ENCODE assay signal across 9 mouse cellular contexts in the genomic region with DNA sequence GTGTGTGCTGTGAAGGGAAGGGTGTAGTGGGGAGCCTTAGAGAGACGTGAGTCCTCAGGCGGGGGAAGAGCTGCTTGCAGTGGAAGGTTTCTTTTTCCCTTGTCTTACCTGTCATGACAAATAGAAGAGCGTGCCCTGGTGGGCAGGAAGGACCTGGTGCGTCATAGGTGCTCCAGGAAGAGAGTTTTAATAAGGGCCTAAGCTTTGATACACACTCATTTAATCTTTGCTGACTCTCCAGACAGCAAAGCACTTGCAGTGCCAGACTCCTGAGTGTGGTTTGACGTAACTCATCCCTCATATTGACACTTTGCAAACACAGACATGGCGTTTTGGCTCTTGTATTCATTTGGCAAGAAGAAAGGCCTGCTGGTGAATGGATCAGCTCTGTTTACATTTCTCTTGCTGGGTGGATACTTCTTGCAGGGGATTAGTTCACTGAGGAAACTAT. TPM values are rescaled to one million over a fixed set of nuclear protein-coding genes. Genes with fewer than 3 reads are reported as not detected.
DNase-seq lines count a peak whose midpoint lies in the region; ATAC-seq lines count a peak whose summit lies in the region.
"Had no signal": no experiment of that assay in that cellular context is flagged by ENCODE, and none has a peak within 500 bp of the region (broad histone marks: within the 10 kb centered on the region; RNA-seq: fewer than 3 reads in every experiment).

No protein-coding gene starts in this region.

- ATAC-seq in kidney, embryonic 14.5 days (ENCODE audit: low FRiP score, low TSS enrichment) = no peak

- no peak overlapping the region for H3K27ac ChIP-seq in kidney, embryonic 14.5 days (ENCODE audit: low read depth, low read length)
- H3K27ac ChIP-seq: embryonic facial prominence, embryonic 12.5 days had no signal

- WGBS in kidney, embryonic 14.5 days = 57% methylated on average over 6 of the region's 6 CpGs

- no peak overlapping the region for H3K4me3 ChIP-seq in kidney, embryonic 14.5 days (ENCODE audit: low read length)
- H3K4me3 ChIP-seq: embryonic facial prominence, embryonic 12.5 days had no signal

- no peak overlapping the region for H3K9ac ChIP-seq in kidney, embryonic 14.5 days (ENCODE audit: low read depth, low read length)
- H3K9ac ChIP-seq: embryonic facial prominence, embryonic 12.5 days had no signal

- peaks cover 25% of the 10 kb centered on the region for H3K36me3 ChIP-seq in kidney, embryonic 14.5 days (ENCODE audit: control insufficient read depth, insufficient read depth, low read length)

- H3K27me3 ChIP-seq in kidney, embryonic 14.5 days (ENCODE audit: control insufficient read depth, insufficient read depth, low read length) = no peaks in the 10 kb centered on the region
- H3K27me3 ChIP-seq: embryonic facial prominence, embryonic 12.5 days had no signal

- H3K9me3 ChIP-seq in kidney, embryonic 14.5 days (ENCODE audit: control insufficient read depth, low read length) = no peaks in the 10 kb centered on the region
- H3K9me3 ChIP-seq: embryonic facial prominence, embryonic 12.5 days had no signal

- no peak overlapping the region for H3K4me2 ChIP-seq in kidney, embryonic 14.5 days (replicated peaks; ENCODE audit: low read depth, low read length)
- H3K4me2 ChIP-seq: embryonic facial prominence, embryonic 12.5 days had no signal

- peaks cover 5% of the 10 kb centered on the region; the same call in 1 of the 2 replicates for H3K4me1 ChIP-seq in kidney, embryonic 14.5 days (ENCODE audit: control insufficient read depth, insufficient read depth, low read length)

- intact Hi-C loops in heart, postnatal 10 days (cut with DNase I) = no loop called here
- intact Hi-C loops in left cerebral cortex, postnatal 25 days (cut with DNase I) = no loop called here

- peak; percentile 6 for DNase-seq in kidney, adult 18-20 months
- DNase-seq in R1 (ENCODE audit: low read depth, low spot score) = peak; percentile 27
- peak; percentile 43 to 45 for DNase-seq in heart, postnatal 10 days
- peak; percentile 66 for DNase-seq in lung, postnatal 14 days
- DNase-seq in thymus, postnatal 10 days (ENCODE audit: low spot score in 2 of 2) = no peak
- DNase-seq in left cerebral cortex, postnatal 25 days (ENCODE audit: low spot score in 2 of 2) = no peak
- DNase-seq in frontal cortex, postnatal 25 days (ENCODE audit: low spot score in 2 of 2) = no peak

RNA-seq across cellular contexts. Expression of gene Ubr4, which starts 34.5 kb away (rescaled TPM):
- 69.0 and 88.6 TPM in 2 replicates for polyA plus RNA-seq in kidney, embryonic 14.5 days (2014; fragmentation: Nextera tagmentation; extraction: Ambion mirVana)
- total RNA-seq in heart, postnatal 10 days (2021) = 100 to 1,000 TPM; 124 to 125 TPM
- total RNA-seq in left cerebral cortex, postnatal 25 days (2021) = 100 to 1,000 TPM; 172 to 174 TPM

RNA-seq across cellular contexts. Expression of gene Emc1, which starts 34.5 kb away (rescaled TPM):
- 13.1 and 25.8 TPM in 2 replicates for polyA plus RNA-seq in kidney, embryonic 14.5 days (2014; fragmentation: Nextera tagmentation; extraction: Ambion mirVana)
- total RNA-seq in heart, postnatal 10 days (2021) = 10 to 100 TPM; 48.5 to 48.7 TPM
- 10 to 100 TPM; 80.2 to 86.8 TPM for total RNA-seq in left cerebral cortex, postnatal 25 days (2021)

RNA-seq across cellular contexts. Expression of gene Mrto4, which starts 34.5 kb away (rescaled TPM):
- 134 and 143 TPM in 2 replicates for polyA plus RNA-seq in kidney, embryonic 14.5 days (2014; fragmentation: Nextera tagmentation; extraction: Ambion mirVana)
- total RNA-seq in heart, postnatal 10 days (2021) = 10 to 100 TPM; 34.6 to 38.9 TPM
- total RNA-seq in left cerebral cortex, postnatal 25 days (2021) = 10 to 100 TPM; 43.3 to 45.7 TPM

Comparison
In these comparisons a context has a peak if more than half of its experiments do, and no peak if none do; other contexts are left out.
1. DNase-seq: peak in kidney, adult 18-20 months (single experiment), R1 (single experiment), heart, postnatal 10 days (2 of 2) and lung, postnatal 14 days (single experiment); none in thymus, postnatal 10 days (0 of 2), left cerebral cortex, postnatal 25 days (0 of 2) and frontal cortex, postnatal 25 days (0 of 2).